Mouse (Mus musculus): ENCODE measurements at regions not wholly inside any gene's neighbourhood (a gene's known extent, or its start where the extent isn't known, plus 50 kb on each side); places are given as distances from the start of the nearest gene placed in this dataset.
"Not testable (repeated sequence)": the region's sequence is repeated elsewhere in the genome, so short reads cannot be mapped to it uniquely, and the experiment has no call there.

DNA sequence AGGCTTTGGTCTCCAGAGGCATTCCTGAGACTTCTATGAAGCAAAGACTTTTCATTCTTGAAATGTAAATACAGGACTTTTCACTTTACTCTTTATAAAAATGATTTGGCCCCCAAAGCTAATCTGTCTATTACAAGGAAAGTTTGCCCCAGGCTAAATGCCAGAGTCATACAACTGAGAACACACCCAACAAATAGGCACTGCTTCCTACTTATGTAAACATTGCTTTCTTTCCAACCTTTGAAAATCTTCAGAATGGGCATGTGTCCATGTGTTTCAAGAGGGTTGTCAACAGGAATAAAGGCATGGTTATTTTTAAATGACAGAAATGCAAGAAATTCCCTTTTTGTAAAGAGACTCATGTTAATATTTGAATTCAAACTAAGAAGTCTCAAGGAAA lies 248.4 kb downstream of the Lpin1 start:
- no peak overlapping the region for H3K4me3 ChIP-seq
- no peak for TF ChIP-seq CTCF (IDR thresholded peaks at IDR 0.05)
- no peak overlapping the region for H3K27ac ChIP-seq
- intact Hi-C loops (cut with DNase I): no loop called here
- no peak for DNase-seq (ENCODE audit: extremely low spot score in 1 of 2, low spot score in 2 of 2)

DNA sequence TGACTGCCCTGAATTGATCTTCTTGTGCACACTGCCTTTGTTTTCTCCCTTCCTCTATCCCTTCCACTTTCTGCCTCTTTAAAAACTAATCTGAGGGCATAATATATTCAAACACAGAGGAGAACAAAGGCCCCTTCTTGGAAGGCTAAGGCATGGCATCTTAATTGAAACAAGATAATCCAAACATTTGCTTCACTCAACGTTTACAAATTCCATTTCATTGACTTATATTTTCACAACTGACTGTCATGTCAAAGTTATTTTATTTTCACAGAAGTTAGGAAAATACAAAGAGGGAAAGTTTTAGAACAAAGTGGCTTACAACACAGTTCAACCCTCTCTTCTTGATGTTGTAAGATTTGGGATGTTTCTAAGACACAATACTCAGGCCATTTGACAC lies 251.9 kb downstream of the Lpin1 start:
- H3K27ac ChIP-seq: no peak overlapping the region
- TF ChIP-seq CTCF (IDR thresholded peaks at IDR 0.05): no peak
- DNase-seq (ENCODE audit: extremely low spot score in 1 of 2, low spot score in 2 of 2): no peak
- no peak overlapping the region for H3K4me3 ChIP-seq
- intact Hi-C loops (cut with DNase I): no loop called here

DNA sequence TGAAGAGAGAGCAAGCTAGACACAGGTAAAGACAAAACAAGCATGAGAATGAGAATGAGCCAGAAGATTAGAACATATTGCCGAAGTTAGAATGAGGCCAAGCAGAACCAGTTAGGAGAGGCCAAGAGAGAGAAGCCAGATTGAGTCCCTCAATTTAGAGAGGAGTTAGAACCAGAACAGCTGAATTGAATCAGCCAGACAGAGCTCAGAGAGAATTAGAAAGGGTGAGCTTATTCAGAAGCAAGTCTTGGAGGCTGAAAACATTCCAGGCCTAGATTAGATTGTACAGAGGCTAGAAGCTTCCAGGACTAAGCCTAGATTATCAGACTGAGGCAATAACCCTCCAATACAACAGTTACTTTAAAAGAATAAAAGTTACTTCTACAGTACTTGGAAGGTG lies 256.1 kb downstream of the Lpin1 start:
- intact Hi-C loops (cut with DNase I): no loop called here
- no peak for TF ChIP-seq CTCF (IDR thresholded peaks at IDR 0.05)
- no peak for DNase-seq (ENCODE audit: extremely low spot score in 1 of 2, low spot score in 2 of 2)

DNA sequence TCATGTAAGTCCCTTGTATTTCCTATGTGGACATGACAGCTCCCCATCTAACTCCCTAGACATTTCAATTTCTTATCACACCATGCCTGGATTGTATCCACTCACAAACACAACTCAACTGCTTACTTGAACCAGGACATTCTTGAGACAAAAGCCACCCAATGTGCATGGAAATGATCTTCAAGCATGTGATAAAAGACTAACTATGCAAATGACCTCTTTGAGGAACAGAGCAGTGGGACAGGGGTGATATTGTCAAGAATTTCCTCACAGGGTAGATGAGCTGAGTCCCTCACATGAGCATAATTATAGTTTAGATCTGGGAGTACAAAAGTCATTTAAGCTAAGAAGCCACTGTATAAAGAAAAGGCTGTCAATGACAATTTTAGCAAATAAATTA lies 259.0 kb downstream of the Lpin1 start:
- no peak overlapping the region for H3K4me3 ChIP-seq
- no peak for DNase-seq (ENCODE audit: extremely low spot score in 1 of 2, low spot score in 2 of 2)
- intact Hi-C loops (cut with DNase I): no loop called here
- TF ChIP-seq CTCF (IDR thresholded peaks at IDR 0.05): no peak
- H3K27ac ChIP-seq: no peak overlapping the region

More for the DNA sequence above, 256.1 kb downstream of the Lpin1 start:
- Histone ChIP-seq H3K4me3 (no peak overlapping the region), H3K27ac (no peak overlapping the region)

DNA sequence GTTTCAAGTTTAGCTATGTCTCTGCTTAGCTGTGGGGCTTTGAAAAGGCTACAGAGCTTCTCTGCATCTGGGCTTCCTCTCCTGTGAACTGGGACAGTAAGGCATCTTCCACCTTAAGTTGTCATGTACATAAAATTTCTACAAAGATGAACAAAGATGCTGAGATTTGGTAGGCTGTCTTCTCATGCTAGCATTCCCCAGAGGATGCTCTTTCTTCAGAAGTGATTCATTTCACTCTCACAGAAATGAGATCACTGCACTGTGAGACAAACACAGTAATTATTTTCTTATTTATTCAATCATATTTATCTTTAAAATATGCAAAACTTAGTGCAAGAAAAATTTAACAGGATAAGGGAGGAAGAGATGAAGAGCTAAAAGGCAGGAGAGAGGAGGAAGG lies 261.5 kb downstream of the Lpin1 start:
- intact Hi-C loops (cut with DNase I): no loop called here
- no peak for DNase-seq (ENCODE audit: extremely low spot score in 1 of 2, low spot score in 2 of 2)
- no peak overlapping the region for H3K27ac ChIP-seq
- no peak overlapping the region for H3K4me3 ChIP-seq
- TF ChIP-seq CTCF (IDR thresholded peaks at IDR 0.05): no peak

DNA sequence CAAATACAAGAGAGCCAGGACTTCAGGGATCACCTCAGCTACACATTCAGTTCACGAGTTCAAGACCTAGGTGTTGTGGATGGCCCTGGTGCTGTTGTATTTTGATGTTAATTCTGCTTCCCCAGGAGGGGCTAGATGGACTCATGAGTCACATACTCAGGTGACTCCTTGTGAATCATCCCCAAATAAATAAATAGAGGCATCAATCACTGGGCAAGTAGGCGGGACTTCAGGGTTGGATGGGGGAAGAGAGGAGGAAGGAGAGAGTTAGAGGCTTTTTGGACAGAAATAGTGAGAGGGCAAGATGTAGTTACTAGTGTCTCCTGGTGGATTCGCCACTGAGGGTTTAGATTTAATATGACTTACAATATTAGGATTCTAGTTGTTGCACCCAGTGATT lies 266.7 kb downstream of the Lpin1 start:
- DNase-seq (ENCODE audit: extremely low spot score in 1 of 2, low spot score in 2 of 2): no peak
- no peak overlapping the region for H3K4me3 ChIP-seq
- no peak overlapping the region for H3K27ac ChIP-seq
- no peak for TF ChIP-seq CTCF (IDR thresholded peaks at IDR 0.05)
- intact Hi-C loops (cut with DNase I): no loop called here

DNA sequence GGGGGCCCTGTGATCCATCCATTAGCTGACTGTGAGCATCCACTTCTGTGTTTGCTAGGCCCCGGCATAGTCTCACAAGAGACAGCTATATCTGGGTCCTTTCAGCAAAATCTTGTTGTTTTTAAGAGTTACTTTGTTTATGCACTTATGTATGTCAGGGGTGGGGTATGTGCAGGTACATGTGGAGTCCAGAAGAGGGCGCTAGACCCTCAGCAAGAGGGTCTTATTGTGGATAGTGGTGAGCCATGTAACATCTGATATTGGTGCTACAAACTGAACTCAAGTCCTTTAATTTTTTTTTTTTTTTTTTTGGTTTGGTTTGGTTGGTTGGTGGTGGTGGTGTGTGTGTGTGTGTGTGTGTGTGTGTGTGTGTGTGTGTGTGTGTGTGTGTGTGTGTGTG lies 268.7 kb downstream of the Lpin1 start:
- H3K27ac ChIP-seq; intact Hi-C loops (cut with DNase I); H3K4me3 ChIP-seq; DNase-seq (ENCODE audit: extremely low spot score in 1 of 2, low spot score in 2 of 2): not testable (repeated sequence)

DNA sequence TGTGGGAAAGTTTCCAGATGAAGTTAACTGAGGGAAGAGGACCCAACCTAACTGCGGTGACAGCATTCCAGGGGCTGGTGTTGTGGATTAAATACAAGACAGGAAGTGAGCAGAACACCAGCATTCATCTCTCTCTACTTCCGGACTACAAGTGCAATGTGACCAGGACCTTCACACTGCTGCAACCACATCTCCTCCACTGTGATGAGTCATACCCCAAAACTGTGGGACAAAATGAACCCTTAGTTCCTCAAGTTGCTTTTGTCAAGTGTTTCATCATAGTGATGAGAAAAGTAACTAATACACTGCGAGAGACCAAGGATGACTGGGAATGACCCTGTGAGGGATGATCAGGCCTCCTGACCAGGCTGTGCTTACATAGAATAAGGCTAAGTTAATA lies 279.3 kb downstream of the Lpin1 start:
- intact Hi-C loops (cut with DNase I): no loop called here
- no peak for TF ChIP-seq CTCF (IDR thresholded peaks at IDR 0.05)
- DNase-seq (ENCODE audit: extremely low spot score in 1 of 2, low spot score in 2 of 2): no peak
- Histone ChIP-seq H3K27ac (no peak overlapping the region), H3K4me3 (no peak overlapping the region)

DNA sequence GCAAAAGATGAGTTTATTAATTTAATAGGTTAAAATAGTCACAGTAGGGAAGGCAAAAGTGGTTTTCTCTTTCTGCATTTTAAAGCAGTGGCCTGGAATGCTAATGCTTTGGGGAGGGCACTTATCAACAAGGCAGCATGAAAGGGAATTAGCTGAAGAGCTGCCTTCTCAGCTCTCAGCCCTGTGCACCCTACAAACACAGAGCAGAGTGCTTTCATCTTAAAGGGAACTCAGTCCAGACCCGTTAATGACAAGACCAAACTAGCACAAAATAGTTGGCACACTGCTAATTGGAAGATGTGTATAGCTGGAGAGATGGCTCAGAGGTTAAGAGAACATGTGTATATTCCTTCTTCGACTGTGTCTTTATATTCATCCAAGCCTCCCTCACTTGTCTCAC lies 281.6 kb downstream of the Lpin1 start:
- H3K4me3 ChIP-seq: no peak overlapping the region
- no peak overlapping the region for H3K27ac ChIP-seq
- no peak for DNase-seq (ENCODE audit: extremely low spot score in 1 of 2, low spot score in 2 of 2)
- TF ChIP-seq CTCF (IDR thresholded peaks at IDR 0.05): no peak
- intact Hi-C loops (cut with DNase I): no loop called here

DNA sequence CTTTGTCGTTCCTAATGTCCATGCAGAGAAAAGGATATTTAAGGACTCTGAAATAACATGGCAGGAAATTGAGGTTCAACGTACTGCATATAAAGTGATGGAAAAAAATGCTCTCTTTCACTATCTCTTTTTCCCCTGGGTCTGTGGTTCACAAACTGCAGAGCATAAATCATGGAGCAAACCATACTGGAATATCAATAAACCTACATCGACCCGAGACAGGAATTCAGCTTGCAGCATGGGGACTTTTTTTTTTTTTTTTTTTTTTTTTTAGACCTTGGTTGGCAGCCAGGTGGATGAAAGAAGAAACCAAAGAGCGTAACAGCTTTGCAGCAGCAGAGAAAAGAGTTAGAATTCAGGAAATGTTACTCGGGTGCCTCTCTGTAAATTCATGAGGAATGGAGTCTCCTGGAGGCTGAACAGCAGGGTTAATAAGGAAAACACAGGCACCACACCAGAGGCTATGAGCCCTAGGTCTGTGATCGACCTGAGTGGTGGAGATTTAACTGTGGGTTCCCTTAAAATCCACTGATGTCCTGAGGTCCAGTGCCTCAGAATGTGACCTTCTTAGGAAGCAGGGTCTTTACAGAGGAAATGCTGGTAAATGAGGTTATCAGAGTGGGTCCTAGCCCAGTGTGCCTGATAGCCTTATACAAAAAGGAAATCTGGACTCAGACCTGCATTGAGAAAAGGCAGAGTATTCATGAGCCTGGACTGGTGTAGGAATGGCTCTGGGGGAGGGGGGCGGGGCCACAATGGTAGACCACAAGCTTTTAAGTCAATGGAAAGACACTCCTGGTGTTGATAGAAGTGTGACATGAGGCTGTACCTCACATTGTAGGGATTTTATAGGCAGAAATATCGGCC lies 290.0 kb downstream of the Lpin1 start:
- no peak for DNase-seq (ENCODE audit: extremely low spot score in 1 of 2, low spot score in 2 of 2)
- intact Hi-C loops (cut with DNase I): no loop called here
- Histone ChIP-seq H3K27ac (no peak overlapping the region), H3K4me3 (no peak overlapping the region)
- TF ChIP-seq CTCF (IDR thresholded peaks at IDR 0.05): no peak

DNA sequence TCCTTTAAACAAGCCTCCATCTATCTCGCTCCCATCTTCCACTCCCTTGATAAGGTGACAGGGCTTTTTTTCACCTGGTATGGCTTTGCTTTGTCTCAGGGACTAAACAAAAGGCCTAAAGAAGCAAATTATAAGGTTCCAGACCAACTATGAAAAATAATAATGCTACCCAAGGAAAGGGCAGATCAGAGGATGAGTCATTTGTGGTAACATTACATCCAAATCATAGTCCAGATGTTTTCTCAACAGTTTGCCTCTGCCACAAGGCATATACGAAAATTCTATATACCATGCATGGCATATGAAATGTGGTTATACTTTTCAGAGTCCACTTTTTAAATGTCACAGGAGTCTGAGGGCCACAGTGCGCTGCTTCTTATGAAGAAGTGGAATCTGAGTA lies 302.7 kb downstream of the Lpin1 start:
- no peak overlapping the region for H3K4me3 ChIP-seq
- no peak overlapping the region for H3K27ac ChIP-seq
- DNase-seq (ENCODE audit: extremely low spot score in 1 of 2, low spot score in 2 of 2): no peak
- intact Hi-C loops (cut with DNase I): no loop called here
- no peak for TF ChIP-seq CTCF (IDR thresholded peaks at IDR 0.05)

DNA sequence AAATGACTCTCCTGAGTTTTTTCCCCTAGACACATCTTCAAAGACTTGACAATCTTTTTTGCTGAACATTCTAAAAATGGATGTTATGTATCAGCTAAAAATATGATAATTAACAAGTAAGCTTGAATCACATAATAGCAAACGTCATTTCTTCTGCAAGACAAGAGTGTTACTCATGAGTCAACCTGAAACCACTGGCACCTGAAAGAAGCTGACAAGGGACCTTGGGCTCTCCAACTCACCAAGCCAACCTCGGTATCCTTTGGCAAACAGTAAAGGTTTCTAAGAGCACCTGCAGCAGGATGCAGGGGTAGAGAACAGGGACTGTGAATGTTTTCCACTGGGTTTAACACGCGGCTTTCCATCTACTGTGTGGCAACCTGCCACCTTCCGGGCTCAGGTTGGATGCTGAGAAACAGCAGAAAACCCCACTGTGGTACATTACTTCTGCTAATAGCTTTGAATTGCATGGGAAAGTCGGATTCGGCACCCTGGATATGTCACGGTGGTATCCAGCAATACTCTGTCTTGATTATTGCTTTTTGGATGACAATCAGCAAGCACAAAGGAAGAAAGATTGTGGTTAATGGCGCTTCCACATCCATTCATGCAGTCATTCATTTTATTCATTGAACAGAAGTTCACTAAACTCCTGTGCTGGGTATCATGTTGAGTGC lies 305.9 kb downstream of the Lpin1 start:
- Histone ChIP-seq H3K4me3 (no peak overlapping the region), H3K27ac (no peak overlapping the region)
- DNase-seq (ENCODE audit: extremely low spot score in 1 of 2, low spot score in 2 of 2): no peak
- intact Hi-C loops (cut with DNase I): no loop called here
- TF ChIP-seq CTCF (IDR thresholded peaks at IDR 0.05): no peak

DNA sequence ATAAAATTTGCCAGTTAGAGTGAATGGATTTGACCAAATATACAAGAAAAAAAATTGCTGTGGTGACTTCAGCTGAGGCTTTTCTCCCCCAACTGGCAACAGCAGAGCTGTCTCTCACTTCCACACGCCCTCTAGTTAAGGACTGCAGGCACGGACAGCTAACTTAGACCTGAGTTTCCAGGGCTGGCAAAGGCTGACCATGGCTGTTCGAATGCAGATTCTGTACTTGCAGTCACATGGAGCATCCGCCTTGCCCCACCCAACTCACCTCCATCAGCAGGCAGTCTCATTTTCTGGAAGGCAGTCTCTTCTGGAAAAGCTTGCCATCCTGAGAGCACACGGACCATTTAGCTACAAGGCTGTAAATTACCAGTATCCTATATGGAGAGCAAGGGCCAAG lies 325.7 kb downstream of the Lpin1 start:
- TF ChIP-seq CTCF (IDR thresholded peaks at IDR 0.05): no peak
- intact Hi-C loops (cut with DNase I): no loop called here
- DNase-seq (ENCODE audit: extremely low spot score in 1 of 2, low spot score in 2 of 2): peak in 1 of 2 experiments; percentile 5

More for the DNA sequence above, 325.7 kb downstream of the Lpin1 start:
- Histone ChIP-seq H3K27ac (no peak overlapping the region), H3K4me3 (no peak overlapping the region)

Measured in left cerebral cortex, adult 2 months (tissue).